Mouse (Mus musculus) neural tube, embryonic 14.5 days (tissue): ENCODE results near the gene Zbtb17. TPM values are rescaled to one million over a fixed set of nuclear protein-coding genes. Genes with fewer than 3 reads are reported as not detected.

Source experiments
- ATAC-seq: fragments of 200-750 bp; cut with Nextera tagmentation; 2 replicates; pipeline ENCODE4 v1.8.0; 2017; ENCODE audit warnings: low read depth, mild to moderate bottlenecking, moderate TSS enrichment, moderate library complexity
- H3K27ac ChIP-seq: fragments of 300-500 bp; sonication (generic); 2 replicates; pipeline ENCODE4 v1.5.1; 2014; ENCODE audit warnings: low read depth, mild to moderate bottlenecking, control low read depth, low read length, moderate library complexity, mixed read lengths
- H3K27me3 ChIP-seq: fragments of 300-500 bp; sonication (generic); 2 replicates; pipeline ENCODE4 v1.6.1; 2014; ENCODE audit warnings: low read length; ENCODE audit not compliant: control insufficient read depth, insufficient read depth
- H3K36me3 ChIP-seq: fragments of 300-500 bp; sonication (generic); 2 replicates; pipeline ENCODE4 v1.6.1; 2014; ENCODE audit warnings: low read length, mixed read lengths; ENCODE audit not compliant: control insufficient read depth, insufficient read depth
- H3K4me1 ChIP-seq: fragments of 300-500 bp; sonication (generic); 2 replicates; pipeline ENCODE4 v1.6.1; 2014; ENCODE audit warnings: low read length; ENCODE audit not compliant: control insufficient read depth, insufficient read depth
- H3K4me2 ChIP-seq: fragments of 300-500 bp; sonication (generic); 2 replicates; pipeline ENCODE4 v1.6.1; 2014; ENCODE audit warnings: mild to moderate bottlenecking, low read depth, low read length, control low read depth
- H3K4me3 ChIP-seq: fragments of 300-500 bp; sonication (generic); 2 replicates; pipeline ENCODE4 v1.5.1; 2014; ENCODE audit warnings: low read depth, low read length, control low read depth, mixed read lengths
- H3K9ac ChIP-seq: fragments of 300-500 bp; sonication (generic); replicated peaks from 2 replicates; pipeline ENCODE4 v1.6.1; 2014; ENCODE audit warnings: low read depth, mild to moderate bottlenecking, control low read depth, low read length, mixed read lengths
- H3K9me3 ChIP-seq: fragments of 300-500 bp; sonication (generic); 2 replicates; pipeline ENCODE4 v1.6.1; 2016; ENCODE audit warnings: low read length; ENCODE audit not compliant: control insufficient read depth
- WGBS: fragments of 180-500 bp; shearing (Covaris S2); extraction: QIAGEN DNeasy Blood & Tissue Kit; methylation state at CpG from one replicate; pipeline ENCODE4 v1.1.7; 2014; 5-methylcytosine and 5-hydroxymethylcytosine counted together
- polyA plus RNA-seq: library from polyadenylated mRNA; unstranded; fragments of >200 nt; fragmentation: Nextera tagmentation; extraction: Ambion mirVana; gene quantifications from 2 replicates; pipeline ENCODE4 v1.2.1, GENCODE M21; 2014

Zbtb17 gene
- polyA plus RNA-seq, 1 experiment from 2014 or later = 32.2 TPM

GRCm38 (mm10) chr4:141433191-141433590, 11.3 kb upstream of the Zbtb17 start:
- ATAC-seq = no peak
- H3K9ac ChIP-seq = no peak overlapping the region
- 86% methylated on average over 18 of the region's 18 CpGs for WGBS
- no peaks in the 10 kb centered on the region for H3K36me3 ChIP-seq
- H3K27me3 ChIP-seq = no peaks in the 10 kb centered on the region
- H3K4me3 ChIP-seq = no peak overlapping the region
- no peaks in the 10 kb centered on the region for H3K4me1 ChIP-seq
- H3K9me3 ChIP-seq = no peaks in the 10 kb centered on the region
- H3K27ac ChIP-seq = no peak overlapping the region
- H3K4me2 ChIP-seq = no peak overlapping the region

DNA sequence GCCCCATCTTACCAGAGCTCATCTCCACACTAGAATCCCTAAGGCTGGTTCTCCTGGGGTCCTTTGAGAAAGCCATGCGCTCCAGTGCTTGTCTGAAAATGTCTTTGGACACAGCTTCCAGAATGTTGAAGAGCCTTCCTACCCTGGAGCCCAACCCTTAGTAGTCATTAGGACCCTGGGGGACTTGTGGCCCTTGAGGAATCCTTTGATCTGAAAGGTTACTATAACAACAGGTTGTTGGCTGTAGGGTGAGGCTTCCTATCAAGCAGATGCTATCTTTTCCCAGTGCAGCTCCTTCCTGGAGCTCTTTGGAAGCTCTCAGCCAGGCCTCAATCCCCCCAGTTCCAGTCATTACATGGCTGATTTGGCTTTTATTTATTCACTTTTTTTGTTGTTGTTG, 8.5 kb upstream of the Zbtb17 start, which contains the start of gene Srarp:
Gene Srarp (minus strand): TSS at position 132 of the 400 bp plus-strand sequence.
- Histone ChIP-seq H3K9me3 (no peaks in the 10 kb centered on the region), H3K4me3 (no peak within 1 kb of the TSS), H3K27ac (no peak within 1 kb of the TSS), H3K9ac (no peak within 1 kb of the TSS), H3K4me1 (no peaks in the 10 kb centered on the region), H3K4me2 (no peak within 1 kb of the TSS), H3K36me3 (no peaks in the 10 kb centered on the region), H3K27me3 (no peaks in the 10 kb centered on the region)
- ATAC-seq = no peak
- WGBS = 85% methylated on average over 1 of the region's 1 CpGs

DNA sequence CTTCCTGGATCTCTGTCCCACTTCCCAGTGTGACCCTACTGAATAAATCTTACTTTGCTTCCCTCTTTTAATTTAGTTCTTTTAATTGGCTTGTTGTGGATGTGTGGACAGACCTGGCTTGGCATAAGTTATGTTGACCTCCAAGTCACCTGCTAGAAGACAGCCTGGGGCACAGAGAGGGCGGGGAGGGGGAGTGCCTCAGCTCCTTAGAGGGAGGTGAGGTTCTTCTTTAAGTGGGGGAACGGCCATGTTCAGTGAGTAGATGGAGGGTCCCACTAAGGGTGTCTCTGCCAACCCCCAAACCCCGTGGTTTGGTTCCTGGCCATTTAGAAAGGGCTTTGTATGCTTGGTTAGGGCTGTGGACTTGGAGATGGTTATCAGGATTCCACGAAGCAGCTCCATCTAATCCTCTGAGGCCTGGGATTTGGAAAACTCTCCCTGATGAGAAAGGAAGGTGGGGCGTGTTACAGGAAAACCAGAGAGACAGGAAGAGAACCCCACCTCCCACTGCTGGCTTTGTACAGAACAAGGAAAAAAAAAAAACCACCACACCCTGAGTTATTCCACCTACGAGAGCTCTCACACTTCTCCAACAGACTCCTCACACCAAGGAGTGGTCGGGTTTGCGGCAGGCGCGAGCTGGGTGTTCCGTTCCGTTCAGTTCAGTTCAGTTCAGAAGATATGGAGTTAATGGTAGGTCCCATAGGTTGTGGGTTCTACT, 5.2 kb upstream of the Zbtb17 start:
- H3K36me3 ChIP-seq = no peaks in the 10 kb centered on the region
- H3K27ac ChIP-seq = no peak overlapping the region
- no peaks in the 10 kb centered on the region for H3K4me1 ChIP-seq
- H3K9ac ChIP-seq = no peak overlapping the region
- 87% methylated on average over 12 of the region's 12 CpGs for WGBS
- no peaks in the 10 kb centered on the region for H3K9me3 ChIP-seq
- no peak overlapping the region for H3K4me3 ChIP-seq
- no peak for ATAC-seq
- no peak overlapping the region for H3K4me2 ChIP-seq
- no peaks in the 10 kb centered on the region for H3K27me3 ChIP-seq

DNA sequence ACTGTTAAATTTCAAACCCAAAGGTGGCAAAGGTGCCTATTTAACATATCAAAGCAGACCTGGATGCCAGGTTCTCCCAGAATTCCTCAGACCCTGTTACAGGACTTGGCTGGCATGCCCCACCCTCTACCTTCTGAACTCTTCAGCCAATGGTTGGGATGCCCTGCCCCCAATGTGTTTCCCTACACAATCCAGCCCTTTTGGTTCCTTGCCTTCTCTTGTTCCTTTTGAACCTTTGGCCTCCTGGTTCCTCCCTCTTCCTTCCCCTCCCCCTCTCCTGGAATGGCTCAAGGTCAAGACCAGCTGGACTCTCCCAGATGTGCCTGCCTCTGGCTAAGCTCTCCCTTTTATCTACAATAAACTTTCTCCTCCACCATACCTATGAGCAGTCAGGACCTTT, 3.6 kb upstream of the Zbtb17 start:
- Histone ChIP-seq H3K4me1 (peaks cover 6% of the 10 kb centered on the region; the same call in 1 of the 2 replicates), H3K27me3 (no peaks in the 10 kb centered on the region), H3K27ac (no peak overlapping the region), H3K4me2 (no peak overlapping the region), H3K9ac (no peak overlapping the region), H3K4me3 (no peak overlapping the region), H3K36me3 (no peaks in the 10 kb centered on the region), H3K9me3 (no peaks in the 10 kb centered on the region)
- ATAC-seq = no peak

GRCm38 (mm10) chr4:141443641-141444429, 619 bp upstream of the Zbtb17 start:
- Histone ChIP-seq H3K27ac (no peak overlapping the region), H3K4me1 (peaks cover 7% of the 10 kb centered on the region; the same call in 1 of the 2 replicates), H3K27me3 (no peaks in the 10 kb centered on the region), H3K9ac (no peak overlapping the region), H3K9me3 (no peaks in the 10 kb centered on the region), H3K4me3 (peak overlapping the region; percentile 95), H3K36me3 (peaks cover 16% of the 10 kb centered on the region), H3K4me2 (peak overlapping the region; percentile 50)
- WGBS = 53% methylated on average over 11 of the region's 11 CpGs
- no peak for ATAC-seq

GRCm38 (mm10) chr4:141445328-141445720, 870 bp downstream of the Zbtb17 start:
- Histone ChIP-seq H3K4me1 (peaks cover 7% of the 10 kb centered on the region; the same call in 1 of the 2 replicates), H3K36me3 (peaks cover 25% of the 10 kb centered on the region), H3K4me2 (peak overlapping the region; percentile 81), H3K27me3 (no peaks in the 10 kb centered on the region), H3K9ac (peak overlapping the region; percentile 95), H3K4me3 (peak overlapping the region; percentile 95), H3K27ac (no peak overlapping the region), H3K9me3 (no peaks in the 10 kb centered on the region)
- WGBS = 16% methylated on average over 14 of the region's 14 CpGs
- ATAC-seq = 0 out of 2 replicates have a peak, but pooled peaks have one; percentile 5

DNA sequence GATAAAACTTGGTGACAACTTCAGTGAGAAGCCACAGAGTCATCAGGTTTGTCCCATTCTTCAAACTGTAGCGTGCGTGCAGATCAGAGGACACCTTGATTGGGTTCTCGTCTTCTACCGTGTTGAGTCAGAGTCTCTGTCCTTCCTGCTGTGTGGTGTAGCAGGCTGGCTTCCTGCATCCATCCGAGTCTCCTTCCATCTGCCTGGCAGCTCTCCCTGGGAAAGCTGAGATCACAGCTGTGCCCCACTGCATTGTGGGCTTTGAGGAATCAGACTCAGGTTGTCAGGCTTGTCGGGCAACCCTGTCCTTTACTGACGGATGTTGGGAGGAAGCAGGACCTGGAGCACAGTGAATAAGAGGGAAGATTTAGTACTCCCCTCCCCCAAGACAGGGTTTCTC, 1.8 kb downstream of the Zbtb17 start:
- ATAC-seq = no peak
- Histone ChIP-seq H3K4me3 (no peak overlapping the region), H3K9ac (no peak overlapping the region), H3K4me2 (no peak overlapping the region), H3K9me3 (no peaks in the 10 kb centered on the region), H3K27ac (no peak overlapping the region), H3K36me3 (peaks cover 25% of the 10 kb centered on the region), H3K27me3 (no peaks in the 10 kb centered on the region), H3K4me1 (peaks cover 7% of the 10 kb centered on the region; the same call in 1 of the 2 replicates)
- 79% methylated on average over 7 of the region's 7 CpGs for WGBS

DNA sequence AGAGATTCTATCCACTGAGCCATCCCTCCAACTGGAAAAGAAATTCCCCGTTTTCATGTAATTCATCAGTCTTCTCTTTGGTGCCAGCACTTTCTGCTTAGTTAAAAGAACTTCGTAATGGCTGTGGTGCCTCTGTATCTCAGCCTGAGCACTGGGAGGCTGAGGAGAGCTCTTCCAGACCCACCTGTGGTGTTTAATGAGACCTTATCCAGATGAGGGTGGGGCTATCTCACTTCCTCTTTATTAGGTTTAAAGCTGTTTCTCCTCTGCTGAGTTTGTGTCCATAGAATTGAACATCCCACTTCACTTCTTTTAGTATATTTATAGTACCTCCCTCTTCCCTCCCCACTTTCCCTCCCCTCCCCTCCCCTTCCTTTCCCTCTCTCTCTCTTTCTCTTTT, 6.8 kb downstream of the Zbtb17 start:
- H3K4me2 ChIP-seq = no peak overlapping the region
- no peak overlapping the region for H3K27ac ChIP-seq
- H3K9me3 ChIP-seq = no peaks in the 10 kb centered on the region
- no peaks in the 10 kb centered on the region for H3K27me3 ChIP-seq
- peaks cover 25% of the 10 kb centered on the region for H3K36me3 ChIP-seq
- H3K4me3 ChIP-seq = no peak overlapping the region
- 91% methylated on average over 2 of the region's 2 CpGs for WGBS
- no peaks in the 10 kb centered on the region for H3K4me1 ChIP-seq
- H3K9ac ChIP-seq = no peak overlapping the region
- no peak for ATAC-seq

DNA sequence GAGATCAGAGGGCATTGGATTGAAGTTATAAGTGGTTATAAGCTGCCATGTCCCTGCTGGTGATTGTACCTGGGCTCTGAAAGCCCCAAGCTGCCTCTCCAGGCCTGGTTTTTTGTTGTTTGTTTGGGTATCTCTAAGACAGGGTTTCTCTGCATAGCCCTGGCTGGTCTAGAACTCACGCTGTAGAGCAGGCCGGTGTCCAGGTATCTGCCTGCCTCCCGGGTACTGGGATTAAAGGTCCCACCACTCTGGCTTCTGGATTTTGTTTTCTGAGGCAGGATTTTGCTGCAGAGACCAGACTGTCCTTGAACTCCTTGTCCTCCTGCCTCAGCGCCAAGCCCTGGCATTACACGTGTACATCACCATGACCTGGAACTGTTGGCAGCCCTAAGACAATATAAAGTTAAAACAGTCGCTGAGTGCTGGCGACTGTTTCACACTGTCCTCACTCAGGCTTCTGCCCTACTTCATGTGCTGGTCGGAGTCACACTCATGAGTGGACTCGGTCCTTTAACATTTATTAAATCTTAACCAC, 7.5 kb downstream of the Zbtb17 start:
- Histone ChIP-seq H3K4me2 (no peak overlapping the region), H3K4me1 (no peaks in the 10 kb centered on the region), H3K27me3 (no peaks in the 10 kb centered on the region), H3K9me3 (no peaks in the 10 kb centered on the region), H3K9ac (no peak overlapping the region), H3K27ac (no peak overlapping the region), H3K36me3 (peaks cover 23% of the 10 kb centered on the region), H3K4me3 (no peak overlapping the region)
- ATAC-seq = no peak
- WGBS = 96% methylated on average over 9 of the region's 9 CpGs
